Mouse (Mus musculus): Measurements from ENCODE around the gene Pex7.

GRCm38 (mm10) chr10:19941914-19942313, 34.4 kb upstream of the Pex7 start:
- TF ChIP-seq POLR2A (IDR thresholded peaks at IDR 0.05; ENCODE audit: insufficient read depth, low read length), result no peak
- TF ChIP-seq EP300 (IDR thresholded peaks at IDR 0.05; ENCODE audit: insufficient read depth, low read depth, low read length), result no peak

All from ES-Bruce4 (cell line).